Mouse (Mus musculus): ENCODE data around the gene Insig1. TPM values are rescaled to one million over a fixed set of nuclear protein-coding genes. Genes with fewer than 3 reads are reported as not detected.

The Insig1 gene
- polyA plus RNA-seq, 1 experiment from 2014 or later = 117 TPM

- Histone ChIP-seq H3K27me3 (replicated peaks) (no peaks in the 10 kb centered on the region), H3K27ac (no peak overlapping the region), H3K4me3 (replicated peaks) (no peak overlapping the region), H3K9me3 (no peaks in the 10 kb centered on the region), H3K36me3 (no peaks in the 10 kb centered on the region), H3K9ac (no peak overlapping the region), H3K4me2 (no peak overlapping the region), H3K4me1 (no peaks in the 10 kb centered on the region)
- WGBS = 22% methylated on average over 4 of the region's 4 CpGs
- ATAC-seq (ENCODE audit: insufficient read depth, low FRiP score, low read depth) = peak; percentile 31; the same call in 1 of the 2 replicates
Measured at GRCm38 (mm10) chr5:28093874-28094273, 22.7 kb downstream of the Insig1 start.

- no peak for ATAC-seq (ENCODE audit: insufficient read depth, low FRiP score, low read depth)
- H3K36me3 ChIP-seq = no peaks in the 10 kb centered on the region
- H3K9ac ChIP-seq = no peak overlapping the region
- no peak overlapping the region for H3K4me3 ChIP-seq (replicated peaks)
- H3K4me2 ChIP-seq = no peak overlapping the region
- no peaks in the 10 kb centered on the region for H3K9me3 ChIP-seq
- no peaks in the 10 kb centered on the region for H3K4me1 ChIP-seq
- H3K27ac ChIP-seq = no peak overlapping the region
- no peaks in the 10 kb centered on the region for H3K27me3 ChIP-seq (replicated peaks)
- 74% methylated on average over 3 of the region's 3 CpGs for WGBS
Measured at GRCm38 (mm10) chr5:28094393-28094792, 23.2 kb downstream of the Insig1 start.

GRCm38 (mm10) chr5:28094846-28095245 is 23.7 kb downstream of the Insig1 start:
- Histone ChIP-seq H3K4me1 (no peaks in the 10 kb centered on the region), H3K9me3 (no peaks in the 10 kb centered on the region), H3K27ac (no peak overlapping the region), H3K4me2 (no peak overlapping the region), H3K36me3 (no peaks in the 10 kb centered on the region), H3K4me3 (replicated peaks) (no peak overlapping the region), H3K27me3 (replicated peaks) (no peaks in the 10 kb centered on the region), H3K9ac (no peak overlapping the region)
- 72% methylated on average over 6 of the region's 6 CpGs for WGBS
- no peak for ATAC-seq (ENCODE audit: insufficient read depth, low FRiP score, low read depth)

- 71% methylated on average over 2 of the region's 2 CpGs for WGBS
- Histone ChIP-seq H3K27me3 (replicated peaks) (no peaks in the 10 kb centered on the region), H3K4me3 (replicated peaks) (no peak overlapping the region), H3K4me1 (no peaks in the 10 kb centered on the region), H3K27ac (no peak overlapping the region), H3K9ac (no peak overlapping the region), H3K9me3 (no peaks in the 10 kb centered on the region), H3K36me3 (no peaks in the 10 kb centered on the region), H3K4me2 (no peak overlapping the region)
- ATAC-seq (ENCODE audit: insufficient read depth, low FRiP score, low read depth) = no peak
Measured at GRCm38 (mm10) chr5:28095671-28096070, 24.5 kb downstream of the Insig1 start.

- WGBS = 65% methylated on average over 4 of the region's 4 CpGs
- H3K4me2 ChIP-seq = no peak overlapping the region
Measured at GRCm38 (mm10) chr5:28106966-28107365, 35.8 kb downstream of the Insig1 start.

GRCm38 (mm10) chr5:28107974-28108373 is 36.8 kb downstream of the Insig1 start:
- no peak overlapping the region for H3K4me3 ChIP-seq (replicated peaks)
- no peak for ATAC-seq (ENCODE audit: insufficient read depth, low FRiP score, low read depth)
- H3K36me3 ChIP-seq = no peaks in the 10 kb centered on the region
- no peak overlapping the region for H3K27ac ChIP-seq
- H3K27me3 ChIP-seq (replicated peaks) = no peaks in the 10 kb centered on the region
- H3K4me1 ChIP-seq = no peaks in the 10 kb centered on the region
- H3K4me2 ChIP-seq = no peak overlapping the region
- H3K9ac ChIP-seq = no peak overlapping the region
- H3K9me3 ChIP-seq = no peaks in the 10 kb centered on the region
- WGBS = 80% methylated on average over 6 of the region's 6 CpGs

More at GRCm38 (mm10) chr5:28106966-28107365, 35.8 kb downstream of the Insig1 start:
- no peaks in the 10 kb centered on the region for H3K4me1 ChIP-seq
- no peak overlapping the region for H3K27ac ChIP-seq
- H3K36me3 ChIP-seq = no peaks in the 10 kb centered on the region
- no peak for ATAC-seq (ENCODE audit: insufficient read depth, low FRiP score, low read depth)
- H3K9ac ChIP-seq = no peak overlapping the region
- H3K9me3 ChIP-seq = no peaks in the 10 kb centered on the region
- H3K27me3 ChIP-seq (replicated peaks) = no peaks in the 10 kb centered on the region
- no peak overlapping the region for H3K4me3 ChIP-seq (replicated peaks)

- no peak for ATAC-seq (ENCODE audit: insufficient read depth, low FRiP score, low read depth)
- 43% methylated on average over 2 of the region's 2 CpGs for WGBS
- H3K36me3 ChIP-seq = no peaks in the 10 kb centered on the region
Measured at GRCm38 (mm10) chr5:28110881-28111280, 39.7 kb downstream of the Insig1 start.

GRCm38 (mm10) chr5:28117251-28117880 is 46.2 kb downstream of the Insig1 start:
- Histone ChIP-seq H3K36me3 (no peaks in the 10 kb centered on the region), H3K4me1 (no peaks in the 10 kb centered on the region), H3K27ac (no peak overlapping the region), H3K9ac (no peak overlapping the region), H3K9me3 (no peaks in the 10 kb centered on the region), H3K4me3 (replicated peaks) (no peak overlapping the region), H3K4me2 (no peak overlapping the region), H3K27me3 (replicated peaks) (peaks cover 54% of the 10 kb centered on the region)
- 10% methylated on average over 13 of the region's 13 CpGs for WGBS
- ATAC-seq (ENCODE audit: insufficient read depth, low FRiP score, low read depth) = no peak

More at GRCm38 (mm10) chr5:28110881-28111280, 39.7 kb downstream of the Insig1 start:
- Histone ChIP-seq H3K27me3 (replicated peaks) (no peaks in the 10 kb centered on the region), H3K4me2 (no peak overlapping the region), H3K9me3 (no peaks in the 10 kb centered on the region), H3K4me3 (replicated peaks) (no peak overlapping the region), H3K4me1 (no peaks in the 10 kb centered on the region), H3K9ac (no peak overlapping the region), H3K27ac (no peak overlapping the region)

- Histone ChIP-seq H3K27me3 (replicated peaks) (peaks cover 60% of the 10 kb centered on the region), H3K9ac (no peak overlapping the region), H3K4me1 (no peaks in the 10 kb centered on the region), H3K27ac (no peak overlapping the region), H3K9me3 (no peaks in the 10 kb centered on the region), H3K36me3 (no peaks in the 10 kb centered on the region), H3K4me3 (replicated peaks) (peak overlapping the region; percentile 30), H3K4me2 (peak overlapping the region; percentile 53)
- no peak for ATAC-seq (ENCODE audit: insufficient read depth, low FRiP score, low read depth)
- WGBS = under 1% methylated on average over 30 of the region's 30 CpGs
Measured at GRCm38 (mm10) chr5:28117882-28118530, 46.8 kb downstream of the Insig1 start.

GRCm38 (mm10) chr5:28118531-28118925 is 47.4 kb downstream of the Insig1 start:
- H3K4me3 ChIP-seq (replicated peaks) = peak overlapping the region; percentile 30
- H3K4me1 ChIP-seq = no peaks in the 10 kb centered on the region
- H3K27ac ChIP-seq = no peak overlapping the region
- no peaks in the 10 kb centered on the region for H3K36me3 ChIP-seq
- peaks cover 65% of the 10 kb centered on the region for H3K27me3 ChIP-seq (replicated peaks)
- H3K9me3 ChIP-seq = no peaks in the 10 kb centered on the region
- ATAC-seq (ENCODE audit: insufficient read depth, low FRiP score, low read depth) = no peak
- peak overlapping the region; percentile 53 for H3K4me2 ChIP-seq
- H3K9ac ChIP-seq = no peak overlapping the region
- WGBS = under 1% methylated on average over 19 of the region's 19 CpGs

- Histone ChIP-seq H3K36me3 (no peaks in the 10 kb centered on the region), H3K27me3 (replicated peaks) (peaks cover 75% of the 10 kb centered on the region), H3K4me3 (replicated peaks) (no peak overlapping the region), H3K4me2 (no peak overlapping the region), H3K9me3 (no peaks in the 10 kb centered on the region), H3K27ac (no peak overlapping the region), H3K9ac (no peak overlapping the region), H3K4me1 (no peaks in the 10 kb centered on the region)
- ATAC-seq (ENCODE audit: insufficient read depth, low FRiP score, low read depth) = no peak
- 25% methylated on average over 3 of the region's 3 CpGs for WGBS
Measured at GRCm38 (mm10) chr5:28119576-28119975, 48.4 kb downstream of the Insig1 start.
